Mouse (Mus musculus): ENCODE measurements around the gene Kdm5d. TPM values are rescaled to one million over a fixed set of nuclear protein-coding genes. Genes with fewer than 3 reads are reported as not detected.

The Kdm5d gene
- polyA plus RNA-seq (2015; fragmentation: Nextera tagmentation; extraction: Ambion mirVana) = 1.7 TPM in 2 replicates

DNA sequence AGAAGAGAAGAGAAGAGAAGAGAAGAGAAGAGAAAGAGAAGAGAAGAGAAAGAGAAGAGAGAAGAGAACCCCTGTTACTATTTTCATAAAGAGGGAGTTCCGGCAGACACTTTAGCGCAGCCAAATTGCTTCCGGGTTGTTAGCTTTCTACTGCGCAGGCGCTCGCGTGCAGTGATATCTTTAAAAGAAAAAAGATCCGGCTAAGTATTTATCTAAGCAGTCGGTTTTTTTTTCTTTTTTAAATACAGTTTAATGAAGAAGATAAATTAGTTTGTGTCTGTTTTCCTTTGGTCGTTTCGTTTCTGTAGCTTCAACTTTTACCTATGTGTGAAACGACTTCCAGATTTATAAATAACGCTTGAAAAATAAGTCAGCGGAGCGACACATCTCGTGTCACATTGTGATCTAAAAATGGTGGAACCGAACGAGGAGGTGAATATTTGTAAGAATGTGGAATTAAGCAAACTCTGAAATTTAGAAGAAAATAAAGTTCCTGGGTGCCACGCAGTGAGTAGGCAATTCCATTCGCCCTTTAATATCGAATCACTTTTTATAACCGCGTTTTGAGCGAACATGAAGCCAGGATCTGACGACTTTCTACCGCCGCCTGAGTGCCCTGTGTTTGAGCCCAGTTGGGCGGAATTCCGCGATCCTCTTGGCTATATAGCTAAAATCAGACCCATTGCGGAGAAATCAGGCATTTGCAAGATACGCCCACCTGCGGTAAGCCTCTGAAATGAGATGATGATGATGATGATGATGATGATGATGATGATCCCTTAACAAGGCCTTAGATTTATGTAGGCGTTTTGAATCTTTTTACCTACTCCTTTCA, at the start of gene Kdm5d:
Gene Kdm5d (plus strand): TSS at position 396 of the 835 bp plus-strand sequence.
- Histone ChIP-seq H3K27me3 (no peaks in the 10 kb centered on the region), H3K4me2 (peak within 1 kb of the TSS; percentile 27; the same call in 1 of the 2 replicates), H3K9me3 (replicated peaks) (no peaks in the 10 kb centered on the region), H3K4me1 (replicated peaks) (no peaks in the 10 kb centered on the region), H3K4me3 (replicated peaks) (peak within 1 kb of the TSS; percentile 54), H3K36me3 (replicated peaks) (no peaks in the 10 kb centered on the region), H3K9ac (no peak within 1 kb of the TSS), H3K27ac (replicated peaks) (no peak within 1 kb of the TSS)
- 3% methylated on average over 34 of the region's 34 CpGs for WGBS (ENCODE audit: insufficient replicate concordance)
- no peak for ATAC-seq (ENCODE audit: insufficient read depth)

DNA sequence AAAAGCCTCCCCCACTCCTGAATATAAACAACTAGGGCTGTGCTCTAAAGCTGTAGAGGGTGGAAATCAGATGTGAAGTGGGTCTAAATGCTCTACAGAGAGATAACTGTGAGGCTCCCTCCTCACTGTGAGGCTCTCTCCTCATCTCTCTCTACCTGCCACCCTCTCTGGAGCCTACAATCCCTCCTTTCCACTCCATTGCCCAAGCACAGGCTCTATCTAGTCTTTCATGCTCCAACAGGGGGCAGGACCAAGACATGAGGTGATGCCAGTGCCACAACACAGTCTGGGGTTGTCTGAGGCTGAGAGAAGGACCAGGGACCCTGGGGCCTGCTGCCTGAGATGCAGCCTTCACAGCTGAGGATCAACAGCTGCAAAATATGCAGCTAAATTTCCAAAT, 25.2 kb upstream of the Kdm5d start:
- no peak for ATAC-seq (ENCODE audit: insufficient read depth)
- no peaks in the 10 kb centered on the region for H3K27me3 ChIP-seq
- no peak overlapping the region for H3K4me2 ChIP-seq

DNA sequence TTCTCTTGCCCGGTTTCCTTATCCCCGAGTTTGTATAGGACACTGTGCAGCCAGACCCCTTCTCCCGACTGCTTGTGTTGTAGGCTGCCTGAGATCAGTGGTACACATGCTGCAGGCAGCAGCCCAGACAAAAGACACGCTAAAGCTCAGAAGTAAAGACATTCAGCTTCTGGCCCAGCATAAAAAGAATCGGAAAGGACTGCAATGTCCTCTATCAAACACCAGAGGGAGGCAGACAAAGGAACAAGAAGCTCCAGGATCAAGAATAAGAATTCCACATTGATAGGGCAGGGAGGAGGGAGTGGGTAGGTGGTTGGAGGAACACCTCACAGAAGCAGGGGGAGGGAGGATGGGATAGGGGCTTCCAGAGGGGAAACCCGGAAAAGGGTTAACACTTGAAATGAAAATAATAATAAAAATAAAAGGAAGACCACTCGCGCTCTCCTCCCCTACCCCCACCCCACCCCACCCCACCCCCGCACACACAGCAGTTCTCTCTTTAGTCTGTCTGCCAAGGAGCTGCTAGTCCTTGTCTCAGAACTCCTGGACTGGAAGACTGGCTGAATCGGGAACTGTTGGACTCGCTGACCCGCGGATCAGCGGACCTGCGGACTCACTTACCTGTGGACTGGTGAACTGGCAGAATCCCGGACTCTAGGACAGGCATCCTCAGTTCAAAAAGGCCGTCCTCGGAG, 24.6 kb upstream of the Kdm5d start:
- 32% methylated on average over 15 of the region's 18 CpGs for WGBS (ENCODE audit: insufficient replicate concordance)

More for the DNA sequence above, 25.2 kb upstream of the Kdm5d start:
- H3K9ac ChIP-seq = no peak overlapping the region
- no peak overlapping the region for H3K4me3 ChIP-seq (replicated peaks)
- no peaks in the 10 kb centered on the region for H3K36me3 ChIP-seq (replicated peaks)
- no peak overlapping the region for H3K27ac ChIP-seq (replicated peaks)
- no peaks in the 10 kb centered on the region for H3K4me1 ChIP-seq (replicated peaks)
- H3K9me3 ChIP-seq (replicated peaks) = no peaks in the 10 kb centered on the region

More for the DNA sequence above, 24.6 kb upstream of the Kdm5d start:
- no peaks in the 10 kb centered on the region for H3K4me1 ChIP-seq (replicated peaks)
- H3K27ac ChIP-seq (replicated peaks) = no peak overlapping the region
- H3K4me2 ChIP-seq = no peak overlapping the region
- no peak overlapping the region for H3K4me3 ChIP-seq (replicated peaks)
- no peaks in the 10 kb centered on the region for H3K27me3 ChIP-seq
- H3K36me3 ChIP-seq (replicated peaks) = no peaks in the 10 kb centered on the region
- no peak for ATAC-seq (ENCODE audit: insufficient read depth)
- H3K9ac ChIP-seq = no peak overlapping the region
- H3K9me3 ChIP-seq (replicated peaks) = no peaks in the 10 kb centered on the region

Small RNA genes within 50 kb of the gene (microRNA-seq; reads per million reads assigned to microRNA genes)
- gene Gm47281 = not detected

Other genes with a start within 250 kb of the Kdm5d start
- gene Zfy1, start 100.4 kb upstream of the Kdm5d start, polyA plus RNA-seq (2015; fragmentation: Nextera tagmentation; extraction: Ambion mirVana) = not detected in 2 replicates
- gene Uba1y, start 79.1 kb upstream of the Kdm5d start, polyA plus RNA-seq (2015; fragmentation: Nextera tagmentation; extraction: Ambion mirVana) = 0.03 TPM in 1 of 2 replicates, not detected in the other
- 16.6 TPM in 2 replicates for gene Eif2s3y, start 112.8 kb downstream of the Kdm5d start, polyA plus RNA-seq (2015; fragmentation: Nextera tagmentation; extraction: Ambion mirVana)